Mouse (Mus musculus): ENCODE results near the gene Jhy. TPM values are rescaled to one million over a fixed set of nuclear protein-coding genes. Genes with fewer than 3 reads are reported as not detected.
A peak's percentile ranks its signal among the peaks of the same experiment; 100 is the strongest.

The Jhy gene
- polyA plus RNA-seq, 1 experiment from 2014 or later = 0.75 TPM

GRCm38 (mm10) chr9:40889389-40889788, 74.5 kb downstream of the Jhy start:
- Histone ChIP-seq H3K4me3 (ENCODE audit: low read length) (no peak overlapping the region), H3K9ac (ENCODE audit: low read length) (no peak overlapping the region), H3K36me3 (ENCODE audit: control insufficient read depth, insufficient read depth, low read length) (no peaks in the 10 kb centered on the region), H3K4me2 (ENCODE audit: low read depth, low read length) (no peak overlapping the region), H3K27ac (ENCODE audit: low read length) (no peak overlapping the region), H3K4me1 (replicated peaks; ENCODE audit: control insufficient read depth, insufficient read depth, low read length) (no peaks in the 10 kb centered on the region), H3K27me3 (ENCODE audit: control insufficient read depth, insufficient read depth, low read depth, low read length) (peaks cover 2% of the 10 kb centered on the region; the same call in 1 of the 2 replicates), H3K9me3 (ENCODE audit: control insufficient read depth, low read length) (no peaks in the 10 kb centered on the region)
- ATAC-seq (ENCODE audit: low read depth) = no peak
- 47% methylated on average over 12 of the region's 12 CpGs for WGBS

GRCm38 (mm10) chr9:40885669-40886068, 78.2 kb downstream of the Jhy start:
- no peak overlapping the region for H3K27ac ChIP-seq (ENCODE audit: low read length)
- peaks cover 18% of the 10 kb centered on the region for H3K27me3 ChIP-seq (ENCODE audit: control insufficient read depth, insufficient read depth, low read depth, low read length)
- H3K4me1 ChIP-seq (replicated peaks; ENCODE audit: control insufficient read depth, insufficient read depth, low read length) = no peaks in the 10 kb centered on the region
- H3K9me3 ChIP-seq (ENCODE audit: control insufficient read depth, low read length) = no peaks in the 10 kb centered on the region
- H3K4me3 ChIP-seq (ENCODE audit: low read length) = no peak overlapping the region
- H3K36me3 ChIP-seq (ENCODE audit: control insufficient read depth, insufficient read depth, low read length) = no peaks in the 10 kb centered on the region
- no peak for ATAC-seq (ENCODE audit: low read depth)
- no peak overlapping the region for H3K9ac ChIP-seq (ENCODE audit: low read length)
- H3K4me2 ChIP-seq (ENCODE audit: low read depth, low read length) = no peak overlapping the region
- WGBS = 40% methylated on average over 10 of the region's 10 CpGs

- ATAC-seq (ENCODE audit: low read depth) = no peak
- Histone ChIP-seq H3K27me3 (ENCODE audit: control insufficient read depth, insufficient read depth, low read depth, low read length) (peaks cover 78% of the 10 kb centered on the region), H3K4me2 (ENCODE audit: low read depth, low read length) (no peak overlapping the region), H3K36me3 (ENCODE audit: control insufficient read depth, insufficient read depth, low read length) (no peaks in the 10 kb centered on the region), H3K9me3 (ENCODE audit: control insufficient read depth, low read length) (no peaks in the 10 kb centered on the region), H3K27ac (ENCODE audit: low read length) (no peak overlapping the region), H3K4me1 (replicated peaks; ENCODE audit: control insufficient read depth, insufficient read depth, low read length) (peaks cover 3% of the 10 kb centered on the region; the same call in 1 of the 2 replicates), H3K9ac (ENCODE audit: low read length) (no peak overlapping the region), H3K4me3 (ENCODE audit: low read length) (no peak overlapping the region)
- 1% methylated on average over 14 of the region's 14 CpGs for WGBS
Observed at GRCm38 (mm10) chr9:40878998-40879397, 84.9 kb downstream of the Jhy start.

- H3K9ac ChIP-seq (ENCODE audit: low read length) = no peak overlapping the region
- H3K4me2 ChIP-seq (ENCODE audit: low read depth, low read length) = no peak overlapping the region
- no peak overlapping the region for H3K4me3 ChIP-seq (ENCODE audit: low read length)
- ATAC-seq (ENCODE audit: low read depth) = no peak
- peaks cover 3% of the 10 kb centered on the region; the same call in 1 of the 2 replicates for H3K4me1 ChIP-seq (replicated peaks; ENCODE audit: control insufficient read depth, insufficient read depth, low read length)
- peaks cover 83% of the 10 kb centered on the region for H3K27me3 ChIP-seq (ENCODE audit: control insufficient read depth, insufficient read depth, low read depth, low read length)
- no peaks in the 10 kb centered on the region for H3K9me3 ChIP-seq (ENCODE audit: control insufficient read depth, low read length)
- no peaks in the 10 kb centered on the region for H3K36me3 ChIP-seq (ENCODE audit: control insufficient read depth, insufficient read depth, low read length)
- 1% methylated on average over 32 of the region's 32 CpGs for WGBS
- H3K27ac ChIP-seq (ENCODE audit: low read length) = no peak overlapping the region
Observed at GRCm38 (mm10) chr9:40878291-40878945, 85.5 kb downstream of the Jhy start.

GRCm38 (mm10) chr9:40877881-40878235, 86.1 kb downstream of the Jhy start:
- Histone ChIP-seq H3K4me1 (replicated peaks; ENCODE audit: control insufficient read depth, insufficient read depth, low read length) (peaks cover 3% of the 10 kb centered on the region; the same call in 1 of the 2 replicates), H3K9ac (ENCODE audit: low read length) (no peak overlapping the region), H3K4me2 (ENCODE audit: low read depth, low read length) (peak overlapping the region; percentile 48), H3K4me3 (ENCODE audit: low read length) (peak overlapping the region; percentile 39), H3K36me3 (ENCODE audit: control insufficient read depth, insufficient read depth, low read length) (no peaks in the 10 kb centered on the region), H3K27me3 (ENCODE audit: control insufficient read depth, insufficient read depth, low read depth, low read length) (peaks cover 88% of the 10 kb centered on the region), H3K9me3 (ENCODE audit: control insufficient read depth, low read length) (no peaks in the 10 kb centered on the region), H3K27ac (ENCODE audit: low read length) (no peak overlapping the region)
- ATAC-seq (ENCODE audit: low read depth) = no peak
- WGBS = under 1% methylated on average over 29 of the region's 29 CpGs

GRCm38 (mm10) chr9:40877146-40877880, 86.6 kb downstream of the Jhy start:
- Histone ChIP-seq H3K36me3 (ENCODE audit: control insufficient read depth, insufficient read depth, low read length) (no peaks in the 10 kb centered on the region), H3K4me3 (ENCODE audit: low read length) (peak overlapping the region; percentile 39), H3K9ac (ENCODE audit: low read length) (no peak overlapping the region), H3K4me1 (replicated peaks; ENCODE audit: control insufficient read depth, insufficient read depth, low read length) (peaks cover 3% of the 10 kb centered on the region; the same call in 1 of the 2 replicates), H3K4me2 (ENCODE audit: low read depth, low read length) (peak overlapping the region; percentile 48), H3K27me3 (ENCODE audit: control insufficient read depth, insufficient read depth, low read depth, low read length) (peaks cover 92% of the 10 kb centered on the region), H3K27ac (ENCODE audit: low read length) (no peak overlapping the region), H3K9me3 (ENCODE audit: control insufficient read depth, low read length) (no peaks in the 10 kb centered on the region)
- 2% methylated on average over 42 of the region's 42 CpGs for WGBS
- no peak for ATAC-seq (ENCODE audit: low read depth)

- no peak overlapping the region for H3K27ac ChIP-seq (ENCODE audit: low read length)
- no peak overlapping the region for H3K4me2 ChIP-seq (ENCODE audit: low read depth, low read length)
- H3K4me1 ChIP-seq (replicated peaks; ENCODE audit: control insufficient read depth, insufficient read depth, low read length) = peaks cover 3% of the 10 kb centered on the region; the same call in 1 of the 2 replicates
- H3K27me3 ChIP-seq (ENCODE audit: control insufficient read depth, insufficient read depth, low read depth, low read length) = peaks cover 93% of the 10 kb centered on the region
- no peak overlapping the region for H3K4me3 ChIP-seq (ENCODE audit: low read length)
- ATAC-seq (ENCODE audit: low read depth) = no peak
- 4% methylated on average over 5 of the region's 5 CpGs for WGBS
- no peaks in the 10 kb centered on the region for H3K36me3 ChIP-seq (ENCODE audit: control insufficient read depth, insufficient read depth, low read length)
- H3K9ac ChIP-seq (ENCODE audit: low read length) = no peak overlapping the region
- H3K9me3 ChIP-seq (ENCODE audit: control insufficient read depth, low read length) = no peaks in the 10 kb centered on the region
Observed at GRCm38 (mm10) chr9:40876693-40877092, 87.2 kb downstream of the Jhy start.

- Histone ChIP-seq H3K36me3 (ENCODE audit: control insufficient read depth, insufficient read depth, low read length) (no peaks in the 10 kb centered on the region), H3K4me3 (ENCODE audit: low read length) (no peak overlapping the region), H3K27ac (ENCODE audit: low read length) (no peak overlapping the region), H3K4me1 (replicated peaks; ENCODE audit: control insufficient read depth, insufficient read depth, low read length) (peaks cover 3% of the 10 kb centered on the region; the same call in 1 of the 2 replicates), H3K4me2 (ENCODE audit: low read depth, low read length) (no peak overlapping the region), H3K9ac (ENCODE audit: low read length) (no peak overlapping the region), H3K27me3 (ENCODE audit: control insufficient read depth, insufficient read depth, low read depth, low read length) (peaks cover 94% of the 10 kb centered on the region), H3K9me3 (ENCODE audit: control insufficient read depth, low read length) (no peaks in the 10 kb centered on the region)
- whole genome bisulfite sequencing = 1% methylated on average over 29 of the region's 29 CpGs
- no peak for ATAC-seq (ENCODE audit: low read depth)
Observed at GRCm38 (mm10) chr9:40876164-40876563, 87.8 kb downstream of the Jhy start.

GRCm38 (mm10) chr9:40875431-40875830, 88.5 kb downstream of the Jhy start:
- no peaks in the 10 kb centered on the region for H3K9me3 ChIP-seq (ENCODE audit: control insufficient read depth, low read length)
- H3K9ac ChIP-seq (ENCODE audit: low read length) = no peak overlapping the region
- no peaks in the 10 kb centered on the region for H3K36me3 ChIP-seq (ENCODE audit: control insufficient read depth, insufficient read depth, low read length)
- no peak for ATAC-seq (ENCODE audit: low read depth)
- 3% methylated on average over 17 of the region's 17 CpGs for WGBS
- peaks cover 3% of the 10 kb centered on the region; the same call in 1 of the 2 replicates for H3K4me1 ChIP-seq (replicated peaks; ENCODE audit: control insufficient read depth, insufficient read depth, low read length)
- H3K4me2 ChIP-seq (ENCODE audit: low read depth, low read length) = no peak overlapping the region
- no peak overlapping the region for H3K27ac ChIP-seq (ENCODE audit: low read length)
- peaks cover 92% of the 10 kb centered on the region for H3K27me3 ChIP-seq (ENCODE audit: control insufficient read depth, insufficient read depth, low read depth, low read length)
- H3K4me3 ChIP-seq (ENCODE audit: low read length) = no peak overlapping the region

Data from lung, embryonic 16.5 days (tissue).